Mouse (Mus musculus): ENCODE data around the gene Mxra8. TPM values are rescaled to one million over a fixed set of nuclear protein-coding genes. Genes with fewer than 3 reads are reported as not detected.

Gene Mxra8
- total and polyA plus RNA-seq, 3 experiments = 26.7 to 84.7 (median 31.9) TPM

DNA sequence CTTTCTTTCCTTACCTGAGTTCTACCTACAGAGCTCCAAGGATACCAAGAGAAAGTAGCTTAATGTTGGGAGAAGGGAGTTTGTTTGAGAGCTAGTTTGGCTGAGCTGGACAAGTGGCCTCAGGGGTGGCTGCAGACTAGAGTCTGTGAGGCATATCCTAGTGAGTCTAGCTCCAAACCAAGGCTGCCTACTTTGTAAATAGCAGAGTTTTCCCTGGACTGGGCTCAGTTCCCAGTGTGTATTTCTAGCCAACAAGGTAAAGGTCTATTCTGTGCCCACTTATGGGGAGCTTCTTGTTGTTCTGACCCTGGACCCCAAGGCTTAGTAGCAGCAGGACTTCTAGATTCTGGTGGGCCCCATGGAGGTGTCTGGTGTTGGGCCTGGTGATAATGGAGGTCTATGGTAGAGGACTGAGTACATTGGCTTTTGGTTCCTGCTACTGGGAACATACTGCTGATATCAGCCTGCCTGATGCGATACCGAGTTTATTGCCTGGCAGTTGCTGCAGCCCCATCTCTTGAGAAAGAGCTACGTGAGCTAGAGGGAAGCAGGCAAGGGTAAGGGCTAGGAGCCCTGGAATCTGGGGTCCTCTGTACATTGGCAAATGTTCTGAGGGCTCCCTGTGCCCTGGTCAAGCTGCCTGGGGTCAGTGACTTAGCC is 10.4 kb downstream of the Mxra8 start:
- Histone ChIP-seq H3K4me3 (no peak overlapping the region), H3K9ac (ENCODE audit: low read depth, low read length) (no peak overlapping the region), H3K79me2 (replicated peaks; ENCODE audit: control insufficient read depth, insufficient read depth, low read length) (peaks cover 8% of the 10 kb centered on the region), H3K4me1 (ENCODE audit: control insufficient read depth, insufficient read depth, low read length) (peaks cover 38% of the 10 kb centered on the region), H3K27ac (peak overlapping the region; percentile 9; the same call in 1 of the 2 replicates), H3K36me3 (ENCODE audit: control insufficient read depth, insufficient read depth, low read length) (no peaks in the 10 kb centered on the region), H3K27me3 (ENCODE audit: control insufficient read depth, insufficient read depth, low read length) (no peaks in the 10 kb centered on the region)
- no peak for TF ChIP-seq POLR2A (IDR thresholded peaks at IDR 0.05; ENCODE audit: insufficient read depth, low read depth, low read length)
- TF ChIP-seq CTCF (IDR thresholded peaks at IDR 0.05) = no peak
- TF ChIP-seq EP300 (IDR thresholded peaks at IDR 0.05; ENCODE audit: insufficient read depth, low read depth, low read length) = no peak
- 63% methylated on average over 3 of the region's 3 CpGs for WGBS
- DNase-seq = no peak
- intact Hi-C loops (cut with DNase I) = loop anchor here (2.0 kb wide), 1 partner anchor 19 kb away; the partner anchor contains the start of genes Cptp and Ints11

DNA sequence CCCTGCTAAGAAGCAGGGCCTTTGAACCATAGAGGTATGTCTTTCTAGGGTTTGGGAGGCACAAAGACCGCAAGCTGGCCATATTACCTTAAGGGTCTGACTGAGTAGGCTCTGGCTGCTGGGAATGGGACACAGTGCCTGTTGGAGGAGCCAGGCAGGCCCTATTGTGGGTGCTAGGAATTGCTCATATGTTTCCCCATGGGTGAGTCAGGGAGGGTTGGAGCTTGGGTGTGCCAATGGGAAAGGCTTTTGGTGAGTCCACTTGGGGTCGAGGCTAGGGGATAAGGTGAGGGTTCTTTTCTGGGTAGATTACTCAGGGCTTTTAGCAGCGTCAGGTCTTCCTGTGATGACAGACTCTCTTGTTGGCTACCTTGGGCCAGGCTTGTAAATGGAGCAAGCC is 11.9 kb downstream of the Mxra8 start:
- H3K9ac ChIP-seq (ENCODE audit: low read depth, low read length) = no peak overlapping the region
- peaks cover 37% of the 10 kb centered on the region for H3K4me1 ChIP-seq (ENCODE audit: control insufficient read depth, insufficient read depth, low read length)
- DNase-seq = no peak
- 74% methylated on average over 3 of the region's 3 CpGs for WGBS
- peaks cover 8% of the 10 kb centered on the region for H3K79me2 ChIP-seq (replicated peaks; ENCODE audit: control insufficient read depth, insufficient read depth, low read length)
- intact Hi-C loops (cut with DNase I) = loop anchor here (2.0 kb wide), 1 partner anchor 17 kb away; the partner anchor contains the start of genes Cptp and Ints11
- H3K27me3 ChIP-seq (ENCODE audit: control insufficient read depth, insufficient read depth, low read length) = no peaks in the 10 kb centered on the region
- TF ChIP-seq POLR2A (IDR thresholded peaks at IDR 0.05; ENCODE audit: insufficient read depth, low read depth, low read length) (no peak), EP300 (IDR thresholded peaks at IDR 0.05; ENCODE audit: insufficient read depth, low read depth, low read length) (no peak), CTCF (IDR thresholded peaks at IDR 0.05) (no peak)
- H3K27ac ChIP-seq = peak overlapping the region; percentile 49
- no peaks in the 10 kb centered on the region for H3K36me3 ChIP-seq (ENCODE audit: control insufficient read depth, insufficient read depth, low read length)
- H3K4me3 ChIP-seq = no peak overlapping the region

DNA sequence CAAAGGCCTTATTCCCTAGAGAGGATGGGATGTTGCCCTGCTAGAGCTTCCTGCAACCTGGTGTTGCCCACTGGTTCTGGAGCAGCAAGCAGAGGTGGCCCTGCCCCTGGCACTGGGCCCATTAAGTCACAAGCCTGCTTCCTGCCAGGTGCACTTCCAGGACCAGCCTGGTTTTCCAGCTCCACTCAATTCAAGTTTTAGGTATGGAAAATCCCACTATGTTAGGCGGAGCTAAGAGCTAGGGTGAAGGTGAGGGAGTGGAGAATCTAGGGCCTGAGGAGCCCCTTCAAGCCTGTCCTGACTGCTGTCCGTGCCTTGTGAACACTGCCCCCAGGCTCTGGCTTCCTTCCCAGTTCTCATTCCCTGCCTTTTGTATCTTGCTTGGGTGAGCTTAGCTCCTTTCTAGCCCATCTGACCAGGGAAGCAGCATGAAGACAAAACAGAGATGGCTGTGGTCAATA is 12.5 kb downstream of the Mxra8 start:
- Histone ChIP-seq H3K9ac (ENCODE audit: low read depth, low read length) (no peak overlapping the region), H3K27ac (peak overlapping the region; percentile 49), H3K27me3 (ENCODE audit: control insufficient read depth, insufficient read depth, low read length) (no peaks in the 10 kb centered on the region), H3K4me1 (ENCODE audit: control insufficient read depth, insufficient read depth, low read length) (peaks cover 33% of the 10 kb centered on the region), H3K79me2 (replicated peaks; ENCODE audit: control insufficient read depth, insufficient read depth, low read length) (peaks cover 8% of the 10 kb centered on the region), H3K4me3 (no peak overlapping the region), H3K36me3 (ENCODE audit: control insufficient read depth, insufficient read depth, low read length) (no peaks in the 10 kb centered on the region)
- intact Hi-C loops (cut with DNase I) = loop anchor here (2.0 kb wide), 1 partner anchor 17 kb away; the partner anchor contains the start of genes Cptp and Ints11
- TF ChIP-seq POLR2A (IDR thresholded peaks at IDR 0.05; ENCODE audit: insufficient read depth, low read depth, low read length) (no peak), CTCF (IDR thresholded peaks at IDR 0.05) (no peak), EP300 (IDR thresholded peaks at IDR 0.05; ENCODE audit: insufficient read depth, low read depth, low read length) (no peak)
- 51% methylated on average over 2 of the region's 2 CpGs for WGBS
- DNase-seq = no peak

DNA sequence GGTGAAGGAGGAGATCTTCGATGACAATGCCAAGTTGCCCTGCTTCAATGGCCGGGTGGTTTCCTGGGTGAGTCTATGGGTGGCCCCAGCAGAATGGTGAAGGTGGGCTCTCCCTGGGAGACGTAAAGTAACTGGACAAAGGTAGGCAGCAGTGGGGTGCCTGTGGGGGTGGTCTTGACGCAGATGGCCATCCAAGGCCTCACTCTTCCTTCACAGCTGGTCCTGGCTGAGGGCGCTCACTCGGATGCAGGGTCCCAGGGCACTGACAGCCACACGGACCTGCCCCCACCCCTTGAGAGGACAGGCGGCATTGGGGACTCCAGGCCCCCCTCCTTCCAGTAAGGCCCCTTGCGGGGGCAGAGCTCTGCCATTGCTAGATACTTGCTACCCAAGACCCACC is 13.9 kb downstream of the Mxra8 start:
- no peak for DNase-seq
- intact Hi-C loops (cut with DNase I) = no loop called here
- H3K4me3 ChIP-seq = no peak overlapping the region
- H3K79me2 ChIP-seq (replicated peaks; ENCODE audit: control insufficient read depth, insufficient read depth, low read length) = peaks cover 1% of the 10 kb centered on the region; the same call in 1 of the 2 replicates
- no peaks in the 10 kb centered on the region for H3K27me3 ChIP-seq (ENCODE audit: control insufficient read depth, insufficient read depth, low read length)
- no peak for TF ChIP-seq POLR2A (IDR thresholded peaks at IDR 0.05; ENCODE audit: insufficient read depth, low read depth, low read length)
- no peak for TF ChIP-seq EP300 (IDR thresholded peaks at IDR 0.05; ENCODE audit: insufficient read depth, low read depth, low read length)
- no peak for TF ChIP-seq CTCF (IDR thresholded peaks at IDR 0.05)
- 90% methylated on average over 9 of the region's 9 CpGs for WGBS
- H3K27ac ChIP-seq = no peak overlapping the region
- no peak overlapping the region for H3K9ac ChIP-seq (ENCODE audit: low read depth, low read length)
- peaks cover 32% of the 10 kb centered on the region for H3K4me1 ChIP-seq (ENCODE audit: control insufficient read depth, insufficient read depth, low read length)
- H3K36me3 ChIP-seq (ENCODE audit: control insufficient read depth, insufficient read depth, low read length) = no peaks in the 10 kb centered on the region

DNA sequence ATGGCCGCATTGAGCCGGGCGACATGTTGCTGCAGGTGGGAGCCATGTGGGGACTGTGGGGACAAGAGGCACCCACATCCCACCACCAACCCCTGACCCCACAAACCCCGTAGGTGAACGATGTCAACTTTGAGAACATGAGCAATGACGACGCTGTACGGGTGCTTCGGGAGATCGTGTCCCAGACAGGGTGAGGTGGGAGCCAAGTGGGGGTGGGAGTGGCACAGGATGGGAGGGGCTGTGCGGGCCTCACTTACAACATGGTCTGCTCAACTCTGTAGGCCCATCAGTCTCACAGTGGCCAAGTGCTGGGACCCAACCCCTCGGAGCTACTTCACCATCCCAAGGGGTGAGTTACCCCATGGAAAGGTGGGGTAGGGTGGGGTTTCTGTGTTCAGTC is 15.5 kb downstream of the Mxra8 start:
- no peaks in the 10 kb centered on the region for H3K36me3 ChIP-seq (ENCODE audit: control insufficient read depth, insufficient read depth, low read length)

DNA sequence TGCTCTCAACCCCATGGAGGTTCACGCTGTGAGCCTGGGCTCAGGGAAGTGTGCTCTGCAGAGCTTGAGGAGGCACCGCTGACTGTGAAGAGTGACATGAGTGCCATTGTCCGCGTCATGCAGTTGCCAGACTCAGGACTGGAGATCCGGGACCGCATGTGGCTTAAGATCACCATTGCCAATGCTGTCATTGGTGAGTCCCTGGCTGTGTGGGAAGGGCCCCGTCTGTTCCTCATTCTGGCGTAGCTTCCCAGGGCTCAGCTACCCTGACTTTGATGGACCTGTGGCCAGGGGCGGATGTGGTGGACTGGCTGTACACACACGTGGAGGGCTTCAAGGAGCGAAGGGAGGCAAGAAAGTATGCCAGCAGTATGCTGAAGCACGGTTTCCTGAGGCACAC is 16.6 kb downstream of the Mxra8 start:
- DNase-seq = no peak

More for the DNA sequence above, 15.5 kb downstream of the Mxra8 start:
- Histone ChIP-seq H3K27me3 (ENCODE audit: control insufficient read depth, insufficient read depth, low read length) (no peaks in the 10 kb centered on the region), H3K27ac (no peak overlapping the region), H3K79me2 (replicated peaks; ENCODE audit: control insufficient read depth, insufficient read depth, low read length) (peaks cover 1% of the 10 kb centered on the region; the same call in 1 of the 2 replicates), H3K4me1 (ENCODE audit: control insufficient read depth, insufficient read depth, low read length) (peaks cover 20% of the 10 kb centered on the region), H3K9ac (ENCODE audit: low read depth, low read length) (no peak overlapping the region), H3K4me3 (no peak overlapping the region)
- no peak for DNase-seq
- 95% methylated on average over 12 of the region's 12 CpGs for WGBS
- TF ChIP-seq CTCF (IDR thresholded peaks at IDR 0.05) (no peak), POLR2A (IDR thresholded peaks at IDR 0.05; ENCODE audit: insufficient read depth, low read depth, low read length) (no peak), EP300 (IDR thresholded peaks at IDR 0.05; ENCODE audit: insufficient read depth, low read depth, low read length) (no peak)
- intact Hi-C loops (cut with DNase I) = no loop called here

More for the DNA sequence above, 16.6 kb downstream of the Mxra8 start:
- Histone ChIP-seq H3K79me2 (replicated peaks; ENCODE audit: control insufficient read depth, insufficient read depth, low read length) (0 out of 2 replicates have a peak, but pooled peaks cover 1% of the 10 kb centered on the region), H3K4me1 (ENCODE audit: control insufficient read depth, insufficient read depth, low read length) (peaks cover 12% of the 10 kb centered on the region), H3K27me3 (ENCODE audit: control insufficient read depth, insufficient read depth, low read length) (no peaks in the 10 kb centered on the region), H3K4me3 (no peak overlapping the region), H3K27ac (no peak overlapping the region), H3K9ac (ENCODE audit: low read depth, low read length) (no peak overlapping the region), H3K36me3 (ENCODE audit: control insufficient read depth, insufficient read depth, low read length) (no peaks in the 10 kb centered on the region)
- 94% methylated on average over 12 of the region's 12 CpGs for WGBS
- intact Hi-C loops (cut with DNase I) = no loop called here
- TF ChIP-seq POLR2A (IDR thresholded peaks at IDR 0.05; ENCODE audit: insufficient read depth, low read depth, low read length) = no peak
- no peak for TF ChIP-seq EP300 (IDR thresholded peaks at IDR 0.05; ENCODE audit: insufficient read depth, low read depth, low read length)
